Comparison of ENCODE assay signal across 8 mouse cellular contexts in genomic region chr13:55444937-55445315, GRCm38 (mm10). TPM values are rescaled to one million over a fixed set of nuclear protein-coding genes. Genes with fewer than 3 reads are reported as not detected.
DNase-seq lines count a peak whose midpoint lies in the region; ATAC-seq and TF ChIP-seq lines count a peak whose summit lies in the region.

Gene Grk6, plus strand, starts transcription at chr13:55445072.

- no peak for TF ChIP-seq POLR2A in olfactory bulb, adult 2 months (IDR thresholded peaks at IDR 0.05; ENCODE audit: insufficient read depth, low read depth, low read length)
- no peak; the same call in 1 of the 2 replicates for TF ChIP-seq POLR2A in thymus, adult 2 months (IDR thresholded peaks at IDR 0.05; ENCODE audit: control insufficient read depth, extremely low read depth, insufficient read depth, low read length, poor library complexity)

- H3K4me2 ChIP-seq in forebrain, embryonic 16.5 days (ENCODE audit: low read length), result peak within 1 kb of the TSS; percentile 82
- peak within 1 kb of the TSS; percentile 89 for H3K4me2 ChIP-seq in lung, embryonic 14.5 days

- TF ChIP-seq CTCF in G1E (IDR thresholded peaks at IDR 0.05; ENCODE audit: low read depth, low read length), result no peak
- no peak for TF ChIP-seq CTCF in layer of hippocampus, adult 2 months (conservative IDR thresholded peaks at IDR 0.05)
- no peak for TF ChIP-seq CTCF in lung, embryonic 14.5 days (IDR thresholded peaks at IDR 0.05; ENCODE audit: low read depth)
- TF ChIP-seq CTCF in olfactory bulb, adult 2 months (IDR thresholded peaks at IDR 0.05; ENCODE audit: insufficient read depth, low read depth, low read length), result no peak
- no peak for TF ChIP-seq CTCF in thymus, adult 2 months (IDR thresholded peaks at IDR 0.05; ENCODE audit: borderline replicate concordance, control insufficient read depth, extremely low read depth, insufficient read depth, low read length, poor library complexity)

- H3K9ac ChIP-seq in forebrain, embryonic 16.5 days (replicated peaks; ENCODE audit: low read depth, low read length), result peak within 1 kb of the TSS; percentile 92
- H3K9ac ChIP-seq in lung, embryonic 14.5 days, result peak within 1 kb of the TSS; percentile 96

- H3K4me1 ChIP-seq in G1E (ENCODE audit: insufficient read depth, low read depth, low read length), result peaks cover 56% of the 10 kb centered on the region
- H3K4me1 ChIP-seq in forebrain, embryonic 16.5 days (replicated peaks; ENCODE audit: control insufficient read depth, insufficient read depth, low read length), result peaks cover 29% of the 10 kb centered on the region
- H3K4me1 ChIP-seq in lung, embryonic 14.5 days (ENCODE audit: insufficient read depth), result peaks cover 10% of the 10 kb centered on the region
- H3K4me1 ChIP-seq in olfactory bulb, adult 2 months (ENCODE audit: control insufficient read depth, insufficient read depth, low read length), result peaks cover 20% of the 10 kb centered on the region
- H3K4me1 ChIP-seq in thymus, adult 2 months (replicated peaks; ENCODE audit: control insufficient read depth, insufficient read depth, low read length), result peaks cover 48% of the 10 kb centered on the region

- no peaks in the 10 kb centered on the region for H3K9me3 ChIP-seq in G1E (replicated peaks)
- H3K9me3 ChIP-seq in forebrain, embryonic 16.5 days (ENCODE audit: control insufficient read depth, low read length), result no peaks in the 10 kb centered on the region
- no peaks in the 10 kb centered on the region for H3K9me3 ChIP-seq in lung, embryonic 14.5 days (ENCODE audit: low read depth, low read length)

- peaks cover 36% of the 10 kb centered on the region for H3K36me3 ChIP-seq in G1E (replicated peaks)
- no peaks in the 10 kb centered on the region for H3K36me3 ChIP-seq in forebrain, embryonic 16.5 days (ENCODE audit: control insufficient read depth, insufficient read depth)
- H3K36me3 ChIP-seq in lung, embryonic 14.5 days (ENCODE audit: insufficient read depth), result peaks cover 10% of the 10 kb centered on the region
- peaks cover under 1% of the 10 kb centered on the region for H3K36me3 ChIP-seq in thymus, adult 2 months (ENCODE audit: control insufficient read depth, insufficient read depth, low read length)

- peak within 1 kb of the TSS; percentile 96 for H3K27ac ChIP-seq in forebrain, embryonic 16.5 days (ENCODE audit: low read length)
- H3K27ac ChIP-seq in layer of hippocampus, adult 2 months, result peak within 1 kb of the TSS; percentile 96
- peak within 1 kb of the TSS; percentile 94 for H3K27ac ChIP-seq in lung, embryonic 14.5 days (ENCODE audit: low read depth)
- H3K27ac ChIP-seq in olfactory bulb, adult 2 months (ENCODE audit: insufficient read depth, low read depth, low read length), result peak within 1 kb of the TSS; percentile 86
- H3K27ac ChIP-seq in thymus, adult 2 months (ENCODE audit: control insufficient read depth, insufficient read depth, low read length), result peak within 1 kb of the TSS; percentile 95

- ATAC-seq in G1E (ENCODE audit: extremely low read depth, insufficient number of reproducible peaks, low FRiP score, poor library complexity, severe bottlenecking), result peak; percentile 87
- peak; percentile 96 for ATAC-seq in forebrain, embryonic 16.5 days
- peak; percentile 96 for ATAC-seq in lung, embryonic 14.5 days (ENCODE audit: insufficient read depth)

- H3K27me3 ChIP-seq in G1E (ENCODE audit: insufficient read depth, low read length), result peaks cover 9% of the 10 kb centered on the region
- H3K27me3 ChIP-seq in forebrain, embryonic 16.5 days (replicated peaks; ENCODE audit: control insufficient read depth, insufficient read depth, low read length), result no peaks in the 10 kb centered on the region
- H3K27me3 ChIP-seq in lung, embryonic 14.5 days (ENCODE audit: insufficient read depth, low read length), result no peaks in the 10 kb centered on the region
- H3K27me3 ChIP-seq in thymus, adult 2 months (ENCODE audit: control insufficient read depth, insufficient read depth, low read length), result no peaks in the 10 kb centered on the region

- intact Hi-C loops in heart, postnatal 36 days (cut with DNase I), result no loop called here

- peak within 1 kb of the TSS; percentile 88 for H3K4me3 ChIP-seq in G1E (ENCODE audit: low read depth, low read length)
- H3K4me3 ChIP-seq in forebrain, embryonic 16.5 days (replicated peaks; ENCODE audit: low read length), result peak within 1 kb of the TSS; percentile 81
- peak within 1 kb of the TSS; percentile 74 for H3K4me3 ChIP-seq in layer of hippocampus, adult 2 months
- peak within 1 kb of the TSS; percentile 93 for H3K4me3 ChIP-seq in lung, embryonic 14.5 days (ENCODE audit: low read depth, low read length)
- peak within 1 kb of the TSS; percentile 63 for H3K4me3 ChIP-seq in olfactory bulb, adult 2 months (ENCODE audit: insufficient read depth, low read depth, low read length)
- peak within 1 kb of the TSS; percentile 64 for H3K4me3 ChIP-seq in thymus, adult 2 months (ENCODE audit: control insufficient read depth, insufficient read depth, low read length)

- WGBS in forebrain, embryonic 16.5 days, result 0% methylated on average over 26 of the region's 35 CpGs
- WGBS in lung, embryonic 14.5 days, result 1% methylated on average over 34 of the region's 35 CpGs
- under 1% methylated on average over 35 of the region's 35 CpGs for WGBS in olfactory bulb, adult 2 months
- under 1% methylated on average over 35 of the region's 35 CpGs for WGBS in thymus, adult 2 months

- peak; percentile 96 for DNase-seq in G1E (ENCODE audit: low spot score)
- peak; percentile 99 to 100 for DNase-seq in cerebellum, adult 18-20 months
- peak; percentile 97 to 99 for DNase-seq in heart, postnatal 36 days
- peak; percentile 99 to 100 for DNase-seq in layer of hippocampus, adult 2 months (ENCODE audit: low spot score in 2 of 2)
- peak; percentile 100 for DNase-seq in lung, embryonic 14.5 days
- peak; percentile 98 for DNase-seq in thymus, adult 2 months

RNA-seq across cellular contexts. Expression of gene Grk6, which starts in this region (rescaled TPM):
- total RNA-seq in G1E (2014; fragmentation: Nextera tagmentation), result 23.0 and 27.5 TPM in 2 replicates
- 48.9 and 53.9 TPM in 2 replicates for total RNA-seq in G1E (2017)
- 42.6 and 46.0 TPM in 2 replicates for polyA plus RNA-seq in G1E (2012)
- 39.4 and 40.1 TPM in 2 replicates for polyA plus RNA-seq in forebrain, embryonic 16.5 days (2015; fragmentation: Nextera tagmentation; extraction: Ambion mirVana)
- total RNA-seq in heart, postnatal 36 days (2021), result 10 to 100 TPM; 17.6 to 18.1 TPM
- total RNA-seq in layer of hippocampus, adult 2 months (2021), result 10 to 100 TPM; 64.8 to 65.8 TPM
- 64.3 and 71.0 TPM in 2 replicates for polyA plus RNA-seq in lung, embryonic 14.5 days (2014; fragmentation: Nextera tagmentation; extraction: Ambion mirVana)
- polyA plus RNA-seq in olfactory bulb, adult 2 months (2012; ENCODE audit: insufficient read depth, insufficient read length, low replicate concordance, missing spikeins), result 128 TPM in 1 of 2 replicates, not detected in the other
- polyA plus RNA-seq in thymus, adult 2 months (2012; rRNA removed), result 228 and 238 TPM in 2 replicates

Comparison
In these comparisons a context has a peak if more than half of its experiments do, and no peak if none do; other contexts are left out.
1. Peak in every context shown above with its lines: DNase-seq, ATAC-seq, H3K4me3 ChIP-seq and H3K27ac ChIP-seq.